Mouse (Mus musculus) stomach, embryonic 16.5 days (tissue): ENCODE measurements at regions not wholly inside any gene's neighbourhood (a gene's known extent, or its start where the extent isn't known, plus 50 kb on each side); places are given as distances from the start of the nearest gene placed in this dataset.
A peak's percentile ranks its signal among the peaks of the same experiment; 100 is the strongest.
"Not testable (repeated sequence)": the region's sequence is repeated elsewhere in the genome, so short reads cannot be mapped to it uniquely, and the experiment has no call there.

Experiments used
- ATAC-seq: fragments of 200-750 bp; cut with Nextera tagmentation; 2 replicates; pipeline ENCODE4 v1.8.0; 2017; ENCODE audit warnings: moderate number of reproducible peaks, moderate TSS enrichment; ENCODE audit not compliant: insufficient read depth, low FRiP score
- H3K27ac ChIP-seq: fragments of 300-500 bp; sonication (generic); 2 replicates; pipeline ENCODE4 v1.5.1; 2014; ENCODE audit warnings: low read length
- H3K27me3 ChIP-seq: fragments of 300-500 bp; sonication (generic); 2 replicates; pipeline ENCODE4 v1.6.1; 2014; ENCODE audit warnings: low read length, control low read depth, mixed read lengths; ENCODE audit not compliant: control insufficient read depth, insufficient read depth
- H3K36me3 ChIP-seq: fragments of 300-500 bp; sonication (generic); 2 replicates; pipeline ENCODE4 v1.6.1; 2014; ENCODE audit warnings: low read length; ENCODE audit not compliant: control insufficient read depth, insufficient read depth
- H3K4me1 ChIP-seq: fragments of 300-500 bp; sonication (generic); 2 replicates; pipeline ENCODE4 v1.6.1; 2014; ENCODE audit warnings: low read length, control low read depth, mixed read lengths; ENCODE audit not compliant: control insufficient read depth, insufficient read depth
- H3K4me2 ChIP-seq: fragments of 300-500 bp; sonication (generic); 2 replicates; pipeline ENCODE4 v1.6.1; 2014; ENCODE audit warnings: low read depth, low read length, mixed read lengths
- H3K4me3 ChIP-seq: fragments of 300-500 bp; sonication (generic); replicated peaks from 2 replicates; pipeline ENCODE4 v1.5.1; 2014; ENCODE audit warnings: mild to moderate bottlenecking, low read length
- H3K9ac ChIP-seq: fragments of 300-500 bp; sonication (generic); 2 replicates; pipeline ENCODE4 v1.6.1; 2014; ENCODE audit warnings: low read length
- H3K9me3 ChIP-seq: fragments of 300-500 bp; sonication (generic); replicated peaks from 2 replicates; pipeline ENCODE4 v1.6.1; 2016; ENCODE audit warnings: low read length, control low read depth; ENCODE audit not compliant: control insufficient read depth
- WGBS: fragments of 180-500 bp; shearing (Covaris S2); extraction: QIAGEN DNeasy Blood & Tissue Kit; methylation state at CpG from one replicate; pipeline ENCODE4 v1.1.7; 2014; 5-methylcytosine and 5-hydroxymethylcytosine counted together

- H3K4me2 ChIP-seq: no peak overlapping the region
- no peak overlapping the region for H3K4me3 ChIP-seq
- WGBS: 88% methylated on average over 3 of the region's 3 CpGs
- H3K4me1 ChIP-seq: no peaks in the 10 kb centered on the region
- no peaks in the 10 kb centered on the region for H3K27me3 ChIP-seq
- H3K9me3 ChIP-seq: no peaks in the 10 kb centered on the region
- no peaks in the 10 kb centered on the region for H3K36me3 ChIP-seq
- H3K27ac ChIP-seq: no peak overlapping the region
- no peak overlapping the region for H3K9ac ChIP-seq
- ATAC-seq: no peak
Measured at GRCm38 (mm10) chr10:7309927-7310326, 97.9 kb upstream of the Cnksr3 start.

- H3K27ac ChIP-seq, H3K9ac ChIP-seq, ATAC-seq, H3K4me2 ChIP-seq, H3K36me3 ChIP-seq, H3K4me1 ChIP-seq, H3K9me3 ChIP-seq, H3K4me3 ChIP-seq, H3K27me3 ChIP-seq: not testable (repeated sequence)
- 44% methylated on average over 3 of the region's 3 CpGs for WGBS
Measured at GRCm38 (mm10) chr10:7305881-7306280, 93.8 kb upstream of the Cnksr3 start.

GRCm38 (mm10) chr10:7298377-7298776 lies 86.3 kb upstream of the Cnksr3 start:
- WGBS: 84% methylated on average over 7 of the region's 7 CpGs
- ATAC-seq: no peak
- no peak overlapping the region for H3K27ac ChIP-seq

GRCm38 (mm10) chr10:7295921-7296320 lies 83.9 kb upstream of the Cnksr3 start:
- H3K4me3 ChIP-seq: no peak overlapping the region
- H3K27me3 ChIP-seq: no peaks in the 10 kb centered on the region
- no peak overlapping the region for H3K4me2 ChIP-seq
- H3K27ac ChIP-seq: no peak overlapping the region
- H3K9ac ChIP-seq: no peak overlapping the region
- H3K4me1 ChIP-seq: no peaks in the 10 kb centered on the region
- no peaks in the 10 kb centered on the region for H3K36me3 ChIP-seq
- WGBS: 94% methylated on average over 5 of the region's 5 CpGs
- H3K9me3 ChIP-seq: no peaks in the 10 kb centered on the region
- ATAC-seq: no peak

More at GRCm38 (mm10) chr10:7298377-7298776, 86.3 kb upstream of the Cnksr3 start:
- Histone ChIP-seq H3K36me3 (no peaks in the 10 kb centered on the region), H3K4me1 (no peaks in the 10 kb centered on the region), H3K27me3 (no peaks in the 10 kb centered on the region), H3K4me3 (no peak overlapping the region), H3K9ac (no peak overlapping the region), H3K9me3 (no peaks in the 10 kb centered on the region), H3K4me2 (no peak overlapping the region)

DNA sequence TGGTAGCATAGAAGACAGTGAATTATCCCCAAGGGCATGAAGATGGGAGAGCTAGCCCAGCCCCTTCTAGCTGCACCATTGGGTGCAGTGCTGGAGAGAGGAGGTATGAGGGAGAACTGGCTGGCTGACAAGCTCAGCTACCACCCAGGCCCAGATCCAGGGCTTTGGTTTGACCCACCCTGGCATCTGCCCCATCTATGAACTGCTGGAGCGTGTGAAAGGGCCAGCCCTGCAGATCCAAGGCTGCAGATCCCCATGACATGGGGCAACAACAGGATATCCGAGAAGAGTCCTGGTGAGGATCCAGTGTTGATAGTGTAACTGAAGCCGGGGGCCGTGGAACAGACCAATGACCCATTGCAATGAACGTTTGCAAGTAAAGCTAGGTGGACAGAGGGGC lies 81.2 kb upstream of the Cnksr3 start:
- no peaks in the 10 kb centered on the region for H3K36me3 ChIP-seq
- no peak for ATAC-seq
- WGBS: 60% methylated on average over 5 of the region's 5 CpGs
- H3K9ac ChIP-seq: no peak overlapping the region
- H3K4me1 ChIP-seq: no peaks in the 10 kb centered on the region
- H3K4me3 ChIP-seq: no peak overlapping the region
- no peaks in the 10 kb centered on the region for H3K27me3 ChIP-seq
- H3K4me2 ChIP-seq: no peak overlapping the region
- no peak overlapping the region for H3K27ac ChIP-seq
- no peaks in the 10 kb centered on the region for H3K9me3 ChIP-seq

- ATAC-seq: peak; percentile 38; the same call in 1 of the 2 replicates
- H3K9ac ChIP-seq: no peak overlapping the region
- no peaks in the 10 kb centered on the region for H3K27me3 ChIP-seq
- H3K4me2 ChIP-seq: no peak overlapping the region
- no peak overlapping the region for H3K4me3 ChIP-seq
- WGBS: 52% methylated on average over 10 of the region's 10 CpGs
- no peaks in the 10 kb centered on the region for H3K4me1 ChIP-seq
- no peaks in the 10 kb centered on the region for H3K36me3 ChIP-seq
- peak overlapping the region; percentile 19 for H3K27ac ChIP-seq
- no peaks in the 10 kb centered on the region for H3K9me3 ChIP-seq
Measured at GRCm38 (mm10) chr10:7289773-7290411, 77.9 kb upstream of the Cnksr3 start.

DNA sequence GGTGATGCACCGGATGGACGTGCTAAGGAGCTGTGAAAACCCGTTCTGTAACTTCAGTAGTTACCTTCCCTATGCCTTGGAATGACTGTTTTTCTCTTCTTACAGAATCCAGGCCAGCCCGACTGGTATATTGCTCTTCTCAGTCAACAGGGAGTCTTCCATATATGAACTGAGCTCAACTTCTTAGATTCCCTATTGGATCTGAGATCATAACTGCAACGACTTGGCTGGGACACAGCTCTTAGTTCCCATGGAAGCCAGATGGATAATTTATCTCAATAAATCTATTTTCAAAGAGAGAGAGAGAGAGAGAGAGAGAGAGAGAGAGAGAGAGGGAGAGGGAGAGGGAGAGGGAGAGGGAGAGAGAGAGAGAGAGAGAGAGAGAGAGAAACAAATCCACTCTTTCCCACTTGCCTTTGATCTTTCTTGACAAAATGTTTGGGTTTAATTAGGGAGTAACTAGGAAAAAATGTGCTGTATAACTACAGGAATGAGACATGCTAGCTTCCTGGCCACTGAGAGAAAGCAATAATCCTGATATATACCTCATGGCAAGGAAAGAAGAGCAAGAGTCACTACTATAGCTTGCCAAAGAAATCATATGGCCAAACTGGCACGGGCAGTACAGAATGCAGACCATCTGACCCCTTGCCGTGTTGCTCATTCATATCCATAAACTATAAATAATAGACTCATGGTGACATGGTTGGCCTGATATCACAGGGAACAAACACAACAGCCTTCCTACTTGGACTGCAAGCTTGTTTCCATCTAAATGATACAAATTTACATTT lies 73.3 kb upstream of the Cnksr3 start:
- peak; percentile 69 for ATAC-seq
- 69% methylated on average over 7 of the region's 7 CpGs for WGBS

DNA sequence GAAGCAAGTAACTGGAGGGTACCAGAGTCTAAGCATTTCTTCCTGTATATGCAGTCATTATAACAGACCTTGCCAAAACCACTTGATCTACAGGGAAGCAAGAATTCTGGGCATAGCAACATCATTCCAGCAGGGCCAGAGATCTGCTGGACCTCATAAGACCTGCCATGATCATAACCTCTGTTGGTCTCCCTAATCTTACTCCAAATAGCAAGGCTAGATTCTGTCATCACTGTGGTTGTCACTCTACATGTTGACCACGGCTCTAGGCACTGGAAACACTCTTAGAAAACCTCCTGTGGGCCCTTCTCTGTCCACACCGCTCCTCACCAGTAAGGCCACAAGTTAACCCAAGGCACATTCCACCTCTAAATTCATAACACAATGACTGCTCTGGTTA lies 68.4 kb upstream of the Cnksr3 start:
- Histone ChIP-seq H3K4me2 (no peak overlapping the region), H3K4me1 (0 out of 2 replicates have a peak, but pooled peaks cover 4% of the 10 kb centered on the region), H3K27ac (no peak overlapping the region), H3K9ac (no peak overlapping the region), H3K36me3 (no peaks in the 10 kb centered on the region), H3K4me3 (no peak overlapping the region), H3K27me3 (no peaks in the 10 kb centered on the region), H3K9me3 (no peaks in the 10 kb centered on the region)
- 86% methylated on average over 2 of the region's 2 CpGs for WGBS
- ATAC-seq: no peak

More for the DNA sequence above, 73.3 kb upstream of the Cnksr3 start:
- H3K9ac ChIP-seq: no peak overlapping the region
- H3K4me1 ChIP-seq: no peaks in the 10 kb centered on the region
- H3K4me3 ChIP-seq: no peak overlapping the region
- H3K9me3 ChIP-seq: no peaks in the 10 kb centered on the region
- H3K27me3 ChIP-seq: no peaks in the 10 kb centered on the region
- 0 out of 2 replicates have a peak overlapping the region, but pooled peaks have one; percentile 19 for H3K27ac ChIP-seq
- H3K36me3 ChIP-seq: no peaks in the 10 kb centered on the region
- no peak overlapping the region for H3K4me2 ChIP-seq

DNA sequence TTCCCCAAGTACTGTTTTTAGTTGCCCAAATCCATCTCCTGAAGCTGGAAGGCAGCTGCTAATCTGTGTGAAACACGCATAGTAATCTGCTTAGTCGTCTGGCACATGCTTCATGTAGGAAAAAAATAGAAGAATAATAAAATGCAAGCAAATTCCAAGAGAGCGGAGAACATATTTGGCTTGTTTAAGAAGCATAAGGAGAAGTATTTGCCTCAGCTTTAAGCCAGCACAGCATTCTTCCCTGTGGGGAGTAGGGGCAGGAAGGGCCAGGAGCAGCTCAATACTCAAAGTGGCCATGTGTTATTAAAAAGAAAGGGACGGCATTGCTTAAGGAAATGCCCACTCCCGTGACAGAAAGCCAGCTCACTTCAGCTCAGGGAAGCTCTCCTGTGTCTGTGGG lies 66.8 kb upstream of the Cnksr3 start:
- H3K36me3 ChIP-seq: no peaks in the 10 kb centered on the region
- 0 out of 2 replicates have a peak overlapping the region, but pooled peaks have one; percentile 12 for H3K4me2 ChIP-seq
- ATAC-seq: peak; percentile 61; the same call in 1 of the 2 replicates
- H3K9me3 ChIP-seq: no peaks in the 10 kb centered on the region
- H3K4me1 ChIP-seq: 0 out of 2 replicates have a peak, but pooled peaks cover 4% of the 10 kb centered on the region
- no peak overlapping the region; the same call in 1 of the 2 replicates for H3K9ac ChIP-seq
- H3K27me3 ChIP-seq: no peaks in the 10 kb centered on the region
- peak overlapping the region; percentile 79; the same call in 1 of the 2 replicates for H3K27ac ChIP-seq
- no peak overlapping the region for H3K4me3 ChIP-seq
- 36% methylated on average over 5 of the region's 5 CpGs for WGBS
